Mouse (Mus musculus): ENCODE data around the gene Fhod1. TPM values are rescaled to one million over a fixed set of nuclear protein-coding genes. Genes with fewer than 3 reads are reported as not detected.
"Not testable (repeated sequence)": the region's sequence is repeated elsewhere in the genome, so short reads cannot be mapped to it uniquely, and the experiment has no call there.

Gene Fhod1
- polyA plus RNA-seq, 1 experiment from 2014 or later: 12.7 TPM

DNA sequence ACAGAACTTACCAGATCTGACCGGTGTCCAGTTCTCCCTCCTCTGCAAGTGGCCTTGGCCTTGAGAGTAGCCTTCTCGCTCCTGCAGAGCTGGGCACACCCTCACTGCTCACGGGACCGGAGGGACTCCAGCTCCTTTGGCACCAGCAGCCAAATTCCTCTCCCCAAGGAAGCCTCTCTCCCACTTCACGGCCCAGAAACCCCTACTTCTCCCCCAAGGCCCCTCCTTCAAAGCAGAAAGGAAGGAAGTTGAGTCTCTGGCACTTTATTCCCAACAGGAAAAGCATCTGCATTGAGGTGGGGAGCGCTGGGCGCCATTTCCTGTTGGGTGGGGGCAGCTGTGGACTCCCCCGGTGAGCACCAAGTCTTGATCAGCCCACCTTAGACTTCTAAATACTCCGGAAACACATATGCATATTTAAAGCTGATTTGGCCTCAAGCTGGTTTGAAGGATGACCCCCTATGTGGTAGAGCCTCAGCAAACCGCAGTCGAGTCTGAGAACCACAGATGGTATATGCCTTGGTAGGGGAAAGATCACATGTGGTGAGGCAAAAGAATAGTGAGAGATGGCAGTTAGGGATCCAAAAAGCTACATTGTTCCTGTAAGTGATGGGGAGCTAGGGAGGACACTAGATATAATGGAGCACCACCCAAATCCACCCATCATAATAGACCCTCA is 51.7 kb downstream of the Fhod1 start, which contains the start of gene Exoc3l:
TSS of gene Exoc3l (minus strand) at position 207 of the 679 bp plus-strand sequence.
- 46% methylated on average over 11 of the region's 11 CpGs for WGBS
- H3K9me3 ChIP-seq (ENCODE audit: control insufficient read depth, low read length): no peaks in the 10 kb centered on the region
- peaks cover 17% of the 10 kb centered on the region for H3K4me1 ChIP-seq (replicated peaks; ENCODE audit: control insufficient read depth, insufficient read depth, low read length)
- H3K27me3 ChIP-seq (ENCODE audit: control insufficient read depth, insufficient read depth, low read depth, low read length): no peaks in the 10 kb centered on the region
- ATAC-seq (ENCODE audit: low read depth): peak; percentile 10; the same call in 1 of the 2 replicates
- peak within 1 kb of the TSS; percentile 12 for H3K9ac ChIP-seq (ENCODE audit: low read length)
- peaks cover 10% of the 10 kb centered on the region for H3K36me3 ChIP-seq (ENCODE audit: control insufficient read depth, insufficient read depth, low read length)
- peak within 1 kb of the TSS; percentile 83 for H3K4me3 ChIP-seq (ENCODE audit: low read length)
- peak within 1 kb of the TSS; percentile 98 for H3K4me2 ChIP-seq (ENCODE audit: low read depth, low read length)
- H3K27ac ChIP-seq (ENCODE audit: low read length): peak within 1 kb of the TSS; percentile 78

DNA sequence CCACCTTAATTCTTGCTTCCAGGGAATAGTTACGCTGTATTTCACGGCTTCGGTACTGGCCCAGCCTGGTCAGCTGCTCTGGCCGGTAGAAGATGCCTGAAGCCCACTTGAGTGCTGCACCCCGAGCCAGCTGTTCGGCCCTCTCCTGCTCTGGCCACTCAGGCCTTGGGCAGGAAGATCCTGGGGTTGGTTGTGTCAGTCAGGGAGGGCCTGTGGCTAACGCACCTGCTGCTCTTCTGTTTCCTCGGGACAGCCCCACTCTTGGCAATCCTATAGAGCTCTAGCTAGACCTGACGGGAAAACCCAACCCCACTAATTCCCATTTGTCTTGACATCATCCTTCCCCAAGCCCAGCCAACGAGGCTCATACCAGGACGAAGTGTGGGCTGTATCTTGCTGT is 52.5 kb downstream of the Fhod1 start:
- no peak for ATAC-seq (ENCODE audit: low read depth)
- Histone ChIP-seq H3K27me3 (ENCODE audit: control insufficient read depth, insufficient read depth, low read depth, low read length) (peaks cover 6% of the 10 kb centered on the region), H3K36me3 (ENCODE audit: control insufficient read depth, insufficient read depth, low read length) (peaks cover 5% of the 10 kb centered on the region), H3K9ac (ENCODE audit: low read length) (peak overlapping the region; percentile 12; the same call in 1 of the 2 replicates), H3K27ac (ENCODE audit: low read length) (peak overlapping the region; percentile 78), H3K4me1 (replicated peaks; ENCODE audit: control insufficient read depth, insufficient read depth, low read length) (peaks cover 24% of the 10 kb centered on the region), H3K4me3 (ENCODE audit: low read length) (peak overlapping the region; percentile 34), H3K9me3 (ENCODE audit: control insufficient read depth, low read length) (no peaks in the 10 kb centered on the region), H3K4me2 (ENCODE audit: low read depth, low read length) (peak overlapping the region; percentile 51)
- 47% methylated on average over 11 of the region's 11 CpGs for WGBS

DNA sequence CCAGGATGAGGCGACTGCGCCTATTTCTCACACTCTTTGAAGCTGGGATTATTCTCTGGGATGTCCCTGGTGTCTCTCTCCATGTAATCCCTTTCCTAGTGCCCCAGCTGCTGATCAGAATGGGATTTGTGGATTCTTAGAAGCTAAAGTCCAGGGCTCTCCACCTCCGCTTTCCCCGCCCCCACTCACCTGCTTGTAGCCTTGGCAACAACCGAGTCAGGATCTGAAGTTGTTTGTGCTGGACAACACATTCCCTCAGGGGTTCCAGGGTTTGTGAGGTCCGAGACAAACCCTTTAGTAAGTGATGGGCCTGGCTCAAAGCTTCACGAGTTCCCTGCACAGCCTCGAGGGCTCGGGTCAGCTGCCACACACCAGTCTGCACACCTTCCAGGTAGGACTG is 53.0 kb downstream of the Fhod1 start:
- 56% methylated on average over 9 of the region's 9 CpGs for whole genome bisulfite sequencing
- H3K4me1 ChIP-seq (replicated peaks; ENCODE audit: control insufficient read depth, insufficient read depth, low read length): peaks cover 28% of the 10 kb centered on the region
- H3K36me3 ChIP-seq (ENCODE audit: control insufficient read depth, insufficient read depth, low read length): no peaks in the 10 kb centered on the region; the same call in 1 of the 2 replicates
- H3K27me3 ChIP-seq (ENCODE audit: control insufficient read depth, insufficient read depth, low read depth, low read length): peaks cover 7% of the 10 kb centered on the region
- peak overlapping the region; percentile 34 for H3K4me3 ChIP-seq (ENCODE audit: low read length)
- no peaks in the 10 kb centered on the region for H3K9me3 ChIP-seq (ENCODE audit: control insufficient read depth, low read length)
- peak overlapping the region; percentile 12; the same call in 1 of the 2 replicates for H3K9ac ChIP-seq (ENCODE audit: low read length)
- ATAC-seq (ENCODE audit: low read depth): no peak
- H3K27ac ChIP-seq (ENCODE audit: low read length): no peak overlapping the region
- H3K4me2 ChIP-seq (ENCODE audit: low read depth, low read length): peak overlapping the region; percentile 51

DNA sequence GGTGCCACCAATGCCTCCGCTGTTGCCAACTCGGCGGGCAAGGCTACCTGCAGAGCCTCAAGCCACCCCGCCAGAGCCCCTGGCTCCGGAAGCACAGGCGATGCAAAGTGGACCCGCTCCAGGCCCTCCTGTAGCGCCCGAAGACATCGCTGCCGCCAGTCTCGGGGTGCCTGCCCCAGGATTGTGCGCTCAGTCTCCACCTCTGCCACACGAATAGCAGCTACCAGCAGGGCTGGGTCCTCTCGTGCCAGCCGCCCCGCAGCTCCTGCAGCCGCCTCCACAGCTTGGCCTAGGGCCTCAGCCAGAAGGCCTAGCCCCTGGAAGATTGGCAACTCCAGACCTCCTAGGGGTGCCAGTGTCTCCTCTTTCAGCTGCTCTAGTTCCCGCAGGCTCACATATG is 54.3 kb downstream of the Fhod1 start:
- Histone ChIP-seq H3K27me3 (ENCODE audit: control insufficient read depth, insufficient read depth, low read depth, low read length) (peaks cover 7% of the 10 kb centered on the region), H3K4me1 (replicated peaks; ENCODE audit: control insufficient read depth, insufficient read depth, low read length) (peaks cover 27% of the 10 kb centered on the region), H3K36me3 (ENCODE audit: control insufficient read depth, insufficient read depth, low read length) (no peaks in the 10 kb centered on the region), H3K4me3 (ENCODE audit: low read length) (no peak overlapping the region), H3K9ac (ENCODE audit: low read length) (no peak overlapping the region; the same call in 1 of the 2 replicates), H3K9me3 (ENCODE audit: control insufficient read depth, low read length) (no peaks in the 10 kb centered on the region), H3K4me2 (ENCODE audit: low read depth, low read length) (no peak overlapping the region), H3K27ac (ENCODE audit: low read length) (no peak overlapping the region)
- ATAC-seq (ENCODE audit: low read depth): no peak
- WGBS: 61% methylated on average over 19 of the region's 19 CpGs

DNA sequence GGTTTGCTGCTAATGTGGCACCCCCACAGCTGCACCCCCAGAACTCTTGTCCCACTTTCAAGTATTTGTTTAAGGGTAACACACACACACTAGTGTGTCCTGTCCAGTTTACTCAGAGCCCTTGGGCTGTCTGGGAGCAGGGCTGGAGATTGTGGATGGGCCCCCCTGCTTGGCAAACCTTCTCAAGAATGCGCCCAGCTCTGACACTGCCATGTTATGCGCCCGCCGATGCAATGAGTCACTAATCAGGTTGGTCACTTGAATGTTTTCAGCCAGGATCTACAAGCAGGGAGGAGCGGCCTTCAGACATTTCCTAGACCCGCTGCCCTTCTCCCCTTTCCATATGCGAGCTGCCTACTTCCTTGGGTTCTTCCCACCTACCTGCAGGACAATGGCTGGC is 55.3 kb downstream of the Fhod1 start:
- H3K9ac ChIP-seq (ENCODE audit: low read length): no peak overlapping the region
- peaks cover 27% of the 10 kb centered on the region for H3K4me1 ChIP-seq (replicated peaks; ENCODE audit: control insufficient read depth, insufficient read depth, low read length)
- no peak overlapping the region for H3K27ac ChIP-seq (ENCODE audit: low read length)
- H3K27me3 ChIP-seq (ENCODE audit: control insufficient read depth, insufficient read depth, low read depth, low read length): peaks cover 7% of the 10 kb centered on the region
- H3K9me3 ChIP-seq (ENCODE audit: control insufficient read depth, low read length): no peaks in the 10 kb centered on the region
- H3K4me3 ChIP-seq (ENCODE audit: low read length): no peak overlapping the region
- H3K36me3 ChIP-seq (ENCODE audit: control insufficient read depth, insufficient read depth, low read length): no peaks in the 10 kb centered on the region
- H3K4me2 ChIP-seq (ENCODE audit: low read depth, low read length): no peak overlapping the region
- ATAC-seq (ENCODE audit: low read depth): no peak
- 69% methylated on average over 7 of the region's 7 CpGs for WGBS

DNA sequence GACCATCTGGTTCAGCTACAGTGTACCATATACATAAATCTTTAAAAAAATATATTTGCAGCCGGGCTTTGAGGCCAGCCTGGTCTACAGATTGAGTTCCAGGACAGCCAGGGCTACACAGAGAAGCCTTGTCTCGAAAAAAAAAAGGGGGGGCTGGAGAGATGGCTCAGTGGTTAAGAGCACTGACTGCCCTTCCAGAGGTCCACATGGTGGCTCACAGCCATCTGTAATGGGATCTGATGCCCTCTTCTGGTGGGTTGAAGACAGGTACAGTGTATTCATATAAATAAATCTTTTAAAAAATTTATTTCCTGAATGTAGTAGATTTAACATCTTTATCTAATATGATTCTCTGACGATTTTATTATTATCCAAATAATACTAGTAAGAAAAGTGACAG is 56.0 kb downstream of the Fhod1 start:
- H3K27me3 ChIP-seq (ENCODE audit: control insufficient read depth, insufficient read depth, low read depth, low read length); H3K36me3 ChIP-seq (ENCODE audit: control insufficient read depth, insufficient read depth, low read length); H3K4me2 ChIP-seq (ENCODE audit: low read depth, low read length); ATAC-seq (ENCODE audit: low read depth); H3K9ac ChIP-seq (ENCODE audit: low read length); H3K27ac ChIP-seq (ENCODE audit: low read length); H3K4me3 ChIP-seq (ENCODE audit: low read length); H3K9me3 ChIP-seq (ENCODE audit: control insufficient read depth, low read length): not testable (repeated sequence)
- 63% methylated on average over 3 of the region's 3 CpGs for WGBS
- H3K4me1 ChIP-seq (replicated peaks; ENCODE audit: control insufficient read depth, insufficient read depth, low read length): peaks cover 23% of the 10 kb centered on the region

DNA sequence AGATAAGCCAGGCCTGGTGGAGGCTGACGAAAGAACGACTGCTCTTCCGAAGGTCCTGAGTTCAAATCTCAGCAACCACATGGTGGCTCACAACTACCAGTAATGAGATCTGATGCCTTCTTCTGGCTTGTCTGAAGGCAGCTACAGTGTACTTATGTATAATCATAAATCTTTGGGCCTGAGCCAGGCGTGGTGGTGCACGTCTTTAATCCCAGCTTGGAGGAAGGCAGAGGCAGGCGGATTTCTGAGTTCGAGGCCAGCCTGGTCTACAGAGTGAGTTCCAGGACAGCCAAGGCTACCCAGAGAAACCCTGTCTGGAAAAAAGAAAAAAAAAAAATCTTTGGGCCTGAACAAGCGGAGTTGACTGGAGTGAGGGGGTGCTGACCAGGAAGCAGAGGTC is 56.4 kb downstream of the Fhod1 start:
- H3K4me1 ChIP-seq (replicated peaks; ENCODE audit: control insufficient read depth, insufficient read depth, low read length): peaks cover 21% of the 10 kb centered on the region
- not testable (repeated sequence) for ATAC-seq (ENCODE audit: low read depth); H3K36me3 ChIP-seq (ENCODE audit: control insufficient read depth, insufficient read depth, low read length); H3K9ac ChIP-seq (ENCODE audit: low read length); H3K4me3 ChIP-seq (ENCODE audit: low read length); H3K9me3 ChIP-seq (ENCODE audit: control insufficient read depth, low read length); H3K4me2 ChIP-seq (ENCODE audit: low read depth, low read length); H3K27me3 ChIP-seq (ENCODE audit: control insufficient read depth, insufficient read depth, low read depth, low read length); H3K27ac ChIP-seq (ENCODE audit: low read length)
- WGBS: 72% methylated on average over 8 of the region's 8 CpGs

DNA sequence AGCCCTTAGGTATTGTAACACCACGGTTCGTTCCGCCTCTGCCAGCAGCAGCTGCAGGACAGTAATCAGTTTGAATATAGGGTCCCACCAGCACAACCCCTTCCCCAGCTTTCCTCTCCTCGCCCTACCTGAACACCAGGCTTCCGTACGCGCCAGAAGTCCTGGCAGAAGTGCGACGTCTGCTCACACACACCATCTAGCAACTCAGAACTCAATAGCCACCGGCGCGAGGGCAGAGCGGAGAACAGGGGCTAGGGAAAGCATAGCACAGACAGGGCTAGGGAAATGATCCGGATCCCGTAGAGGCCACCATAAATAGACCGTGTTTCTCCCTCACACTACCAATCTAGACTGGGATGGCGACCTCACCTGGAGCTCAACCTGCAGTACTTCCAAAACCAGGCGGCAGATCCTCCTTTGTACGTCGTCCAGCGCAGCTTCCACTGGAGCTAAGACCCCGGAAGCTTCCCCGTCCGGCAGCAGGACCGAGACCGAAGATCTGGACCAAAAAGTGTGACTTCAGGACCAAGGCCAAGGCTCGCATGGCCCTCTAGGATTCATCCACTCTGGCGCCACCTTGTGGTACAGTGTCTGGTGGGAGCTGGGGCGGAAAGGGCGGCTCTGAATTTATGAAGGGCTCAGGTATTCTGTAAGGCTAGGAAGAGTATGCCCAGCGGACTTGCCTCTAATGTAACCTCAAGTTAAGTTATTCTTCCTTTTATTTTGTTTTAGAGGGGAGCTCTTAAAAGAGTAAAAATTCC is 57.0 kb downstream of the Fhod1 start:
- no peak overlapping the region for H3K27ac ChIP-seq (ENCODE audit: low read length)
- peaks cover 7% of the 10 kb centered on the region for H3K27me3 ChIP-seq (ENCODE audit: control insufficient read depth, insufficient read depth, low read depth, low read length)
- no peaks in the 10 kb centered on the region for H3K36me3 ChIP-seq (ENCODE audit: control insufficient read depth, insufficient read depth, low read length)
- H3K4me2 ChIP-seq (ENCODE audit: low read depth, low read length): peak overlapping the region; percentile 63
- H3K9ac ChIP-seq (ENCODE audit: low read length): no peak overlapping the region
- ATAC-seq (ENCODE audit: low read depth): peak; percentile 4; the same call in 1 of the 2 replicates
- no peaks in the 10 kb centered on the region for H3K9me3 ChIP-seq (ENCODE audit: control insufficient read depth, low read length)
- H3K4me3 ChIP-seq (ENCODE audit: low read length): peak overlapping the region; percentile 4
- 9% methylated on average over 31 of the region's 31 CpGs for WGBS
- peaks cover 21% of the 10 kb centered on the region for H3K4me1 ChIP-seq (replicated peaks; ENCODE audit: control insufficient read depth, insufficient read depth, low read length)

DNA sequence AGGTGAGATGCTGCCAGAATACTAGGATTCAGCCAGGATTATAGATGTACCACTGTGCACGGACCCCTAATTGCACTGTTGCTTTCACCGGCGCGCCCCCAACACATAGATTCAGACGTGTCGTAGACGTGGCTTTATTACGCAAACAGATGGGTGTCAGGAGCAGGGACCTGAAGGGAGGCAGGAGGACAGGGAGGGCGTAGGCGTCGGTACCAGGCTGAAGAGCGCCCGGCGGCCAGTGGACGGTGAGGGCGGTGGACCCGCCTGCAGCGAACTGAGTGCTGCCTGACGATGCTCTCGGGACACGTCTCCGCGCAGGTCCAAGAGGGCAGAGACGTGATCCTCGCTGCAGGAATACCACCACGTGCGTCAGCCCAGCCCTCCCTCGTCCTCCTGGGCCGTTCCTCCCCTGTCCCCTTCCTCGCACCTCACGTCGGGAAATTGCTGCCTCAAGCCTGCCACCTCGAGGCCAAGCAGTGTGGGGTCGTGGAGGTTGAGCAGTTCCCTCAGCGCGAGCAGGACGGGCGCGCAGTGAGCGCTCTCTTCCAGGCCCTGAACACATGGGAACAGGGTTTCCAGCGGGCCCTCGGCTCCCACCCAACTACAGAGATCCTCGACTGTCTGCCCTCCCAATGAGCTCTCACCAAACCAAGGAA is 57.8 kb downstream of the Fhod1 start, which contains the start of gene 4931428F04Rik:
TSS of gene 4931428F04Rik (minus strand) at position 60 of the 656 bp plus-strand sequence.
- no peaks in the 10 kb centered on the region for H3K9me3 ChIP-seq (ENCODE audit: control insufficient read depth, low read length)
- H3K9ac ChIP-seq (ENCODE audit: low read length): peak within 1 kb of the TSS; percentile 65
- ATAC-seq (ENCODE audit: low read depth): peak; percentile 40
- H3K4me3 ChIP-seq (ENCODE audit: low read length): peak within 1 kb of the TSS; percentile 56
- H3K27ac ChIP-seq (ENCODE audit: low read length): peak within 1 kb of the TSS; percentile 82
- no peaks in the 10 kb centered on the region for H3K36me3 ChIP-seq (ENCODE audit: control insufficient read depth, insufficient read depth, low read length)
- peaks cover 24% of the 10 kb centered on the region for H3K4me1 ChIP-seq (replicated peaks; ENCODE audit: control insufficient read depth, insufficient read depth, low read length)
- WGBS: 2% methylated on average over 43 of the region's 43 CpGs
- peak within 1 kb of the TSS; percentile 63 for H3K4me2 ChIP-seq (ENCODE audit: low read depth, low read length)
- H3K27me3 ChIP-seq (ENCODE audit: control insufficient read depth, insufficient read depth, low read depth, low read length): peaks cover 7% of the 10 kb centered on the region

All from lung, embryonic 16.5 days (tissue).